Mouse (Mus musculus): ENCODE data around the gene Zfp523. TPM values are rescaled to one million over a fixed set of nuclear protein-coding genes. Genes with fewer than 3 reads are reported as not detected.

Zfp523 gene
- polyA plus RNA-seq, 1 experiment from 2014 or later = 17.2 TPM

DNA sequence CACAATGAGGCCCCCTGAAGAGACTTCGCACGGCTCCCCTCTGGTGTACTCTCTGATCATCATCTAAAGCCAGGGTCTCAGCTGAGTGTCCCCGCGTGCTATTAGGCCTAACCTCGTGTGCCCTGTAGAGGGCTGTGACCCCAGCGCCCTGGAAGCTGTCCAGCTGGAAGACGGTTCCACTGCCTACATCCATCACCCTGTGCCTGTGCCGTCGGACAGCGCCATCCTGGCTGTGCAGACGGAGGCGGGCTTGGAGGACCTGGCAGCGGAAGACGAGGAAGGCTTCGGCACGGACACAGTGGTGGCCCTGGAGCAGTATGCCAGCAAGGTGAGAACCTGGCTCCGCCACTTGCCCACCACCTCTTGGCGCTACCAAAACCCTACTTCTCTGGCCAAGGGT, 20.7 kb downstream of the Zfp523 start:
- H3K4me1 ChIP-seq (replicated peaks; ENCODE audit: control insufficient read depth, insufficient read depth) = no peaks in the 10 kb centered on the region
- no peak overlapping the region for H3K27ac ChIP-seq (replicated peaks)
- peaks cover 23% of the 10 kb centered on the region; the same call in 1 of the 2 replicates for H3K36me3 ChIP-seq (ENCODE audit: control insufficient read depth, insufficient read depth, low read length)
- no peak overlapping the region for H3K9ac ChIP-seq (ENCODE audit: low read length)
- TF ChIP-seq EP300 (optimal IDR thresholded peaks at IDR 0.05) = no peak
- DNase-seq (ENCODE audit: low spot score) = no peak
- H3K4me2 ChIP-seq (replicated peaks; ENCODE audit: low read depth) = no peak overlapping the region
- no peaks in the 10 kb centered on the region for H3K27me3 ChIP-seq (ENCODE audit: control insufficient read depth, insufficient read depth, low read length)
- no peak overlapping the region for H3K4me3 ChIP-seq (ENCODE audit: low read depth, low read length)
- no peaks in the 10 kb centered on the region for H3K9me3 ChIP-seq (ENCODE audit: control insufficient read depth, low read length)
- 69% methylated on average over 17 of the region's 18 CpGs for WGBS
- no peak for ATAC-seq (ENCODE audit: low FRiP score, low TSS enrichment)

GRCm38 (mm10) chr17:28201982-28202381, 25.1 kb downstream of the Zfp523 start:
- Histone ChIP-seq H3K9ac (ENCODE audit: low read length) (no peak overlapping the region), H3K4me2 (replicated peaks; ENCODE audit: low read depth) (no peak overlapping the region), H3K4me1 (replicated peaks; ENCODE audit: control insufficient read depth, insufficient read depth) (no peaks in the 10 kb centered on the region), H3K9me3 (ENCODE audit: control insufficient read depth, low read length) (no peaks in the 10 kb centered on the region), H3K4me3 (ENCODE audit: low read depth, low read length) (no peak overlapping the region), H3K27me3 (ENCODE audit: control insufficient read depth, insufficient read depth, low read length) (no peaks in the 10 kb centered on the region), H3K27ac (replicated peaks) (no peak overlapping the region), H3K36me3 (ENCODE audit: control insufficient read depth, insufficient read depth, low read length) (peaks cover 14% of the 10 kb centered on the region; the same call in 1 of the 2 replicates)
- DNase-seq (ENCODE audit: low spot score) (no peak), ATAC-seq (ENCODE audit: low FRiP score, low TSS enrichment) (peak; percentile 42)
- 66% methylated on average over 14 of the region's 14 CpGs for WGBS
- no peak for TF ChIP-seq EP300 (optimal IDR thresholded peaks at IDR 0.05)

DNA sequence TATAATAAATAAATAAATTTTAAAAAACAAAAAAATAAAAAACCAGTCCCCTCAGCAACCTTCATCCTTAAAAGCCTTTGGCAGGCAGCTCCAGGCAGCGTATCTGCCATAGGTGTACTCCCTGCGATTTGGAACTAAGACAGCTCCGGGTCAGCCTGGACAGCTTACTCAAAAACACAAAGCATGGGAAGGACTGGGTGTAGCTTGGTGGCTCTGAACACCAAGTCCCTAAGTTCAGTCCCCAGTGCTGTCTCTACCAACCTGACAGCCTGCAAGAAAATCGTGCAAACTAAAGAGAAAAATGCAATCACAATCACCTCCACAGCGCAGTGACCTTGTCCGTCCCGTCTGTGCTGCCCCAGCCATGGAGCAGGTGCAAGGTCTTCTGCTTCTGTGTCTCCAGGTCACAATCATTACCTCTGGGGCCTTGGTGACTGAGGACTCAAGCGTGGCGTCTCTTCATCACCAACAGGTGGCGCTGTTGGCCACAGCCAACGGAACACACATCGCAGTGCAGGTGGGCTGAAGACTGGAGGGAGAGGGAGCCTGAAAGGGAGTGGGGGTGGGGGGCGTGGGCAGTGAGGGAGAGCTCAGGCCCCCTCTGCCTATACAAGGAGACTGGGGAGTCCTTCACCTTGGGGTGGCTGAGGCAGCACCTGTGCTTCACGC, 27.3 kb downstream of the Zfp523 start:
- Histone ChIP-seq H3K4me3 (ENCODE audit: low read depth, low read length) (no peak overlapping the region), H3K36me3 (ENCODE audit: control insufficient read depth, insufficient read depth, low read length) (peaks cover 14% of the 10 kb centered on the region; the same call in 1 of the 2 replicates), H3K27ac (replicated peaks) (no peak overlapping the region), H3K4me1 (replicated peaks; ENCODE audit: control insufficient read depth, insufficient read depth) (peaks cover 2% of the 10 kb centered on the region; the same call in 1 of the 2 replicates), H3K9me3 (ENCODE audit: control insufficient read depth, low read length) (no peaks in the 10 kb centered on the region), H3K9ac (ENCODE audit: low read length) (no peak overlapping the region), H3K27me3 (ENCODE audit: control insufficient read depth, insufficient read depth, low read length) (no peaks in the 10 kb centered on the region), H3K4me2 (replicated peaks; ENCODE audit: low read depth) (no peak overlapping the region)
- DNase-seq (ENCODE audit: low spot score) (peak; percentile 57), ATAC-seq (ENCODE audit: low FRiP score, low TSS enrichment) (no peak)
- TF ChIP-seq EP300 (optimal IDR thresholded peaks at IDR 0.05) (no peak), CTCF (IDR thresholded peaks at IDR 0.05; ENCODE audit: low read depth) (peak; percentile 91)
- 41% methylated on average over 14 of the region's 14 CpGs for WGBS

GRCm38 (mm10) chr17:28205443-28205842, 28.5 kb downstream of the Zfp523 start:
- TF ChIP-seq CTCF (IDR thresholded peaks at IDR 0.05; ENCODE audit: low read depth) = no peak
- Histone ChIP-seq H3K4me1 (replicated peaks; ENCODE audit: control insufficient read depth, insufficient read depth) (peaks cover 2% of the 10 kb centered on the region; the same call in 1 of the 2 replicates), H3K9ac (ENCODE audit: low read length) (no peak overlapping the region), H3K9me3 (ENCODE audit: control insufficient read depth, low read length) (no peaks in the 10 kb centered on the region), H3K4me2 (replicated peaks; ENCODE audit: low read depth) (no peak overlapping the region), H3K36me3 (ENCODE audit: control insufficient read depth, insufficient read depth, low read length) (peaks cover 12% of the 10 kb centered on the region; the same call in 1 of the 2 replicates), H3K27ac (replicated peaks) (no peak overlapping the region), H3K4me3 (ENCODE audit: low read depth, low read length) (no peak overlapping the region), H3K27me3 (ENCODE audit: control insufficient read depth, insufficient read depth, low read length) (no peaks in the 10 kb centered on the region)
- 91% methylated on average over 8 of the region's 8 CpGs for WGBS
- no peak for DNase-seq (ENCODE audit: low spot score)
- ATAC-seq (ENCODE audit: low FRiP score, low TSS enrichment) = no peak

- Histone ChIP-seq H3K4me2 (replicated peaks; ENCODE audit: low read depth) (no peak overlapping the region), H3K4me3 (ENCODE audit: low read depth, low read length) (no peak overlapping the region), H3K27ac (replicated peaks) (peak overlapping the region; percentile 88), H3K4me1 (replicated peaks; ENCODE audit: control insufficient read depth, insufficient read depth) (peaks cover 2% of the 10 kb centered on the region; the same call in 1 of the 2 replicates), H3K9me3 (ENCODE audit: control insufficient read depth, low read length) (no peaks in the 10 kb centered on the region), H3K9ac (ENCODE audit: low read length) (peak overlapping the region; percentile 74), H3K36me3 (ENCODE audit: control insufficient read depth, insufficient read depth, low read length) (0 out of 2 replicates have a peak, but pooled peaks cover 2% of the 10 kb centered on the region), H3K27me3 (ENCODE audit: control insufficient read depth, insufficient read depth, low read length) (no peaks in the 10 kb centered on the region)
- 68% methylated on average over 8 of the region's 8 CpGs for WGBS
- TF ChIP-seq CTCF (IDR thresholded peaks at IDR 0.05; ENCODE audit: low read depth) (no peak), EP300 (optimal IDR thresholded peaks at IDR 0.05) (no peak)
- DNase-seq (ENCODE audit: low spot score) = no peak
- ATAC-seq (ENCODE audit: low FRiP score, low TSS enrichment) = no peak
Observed at GRCm38 (mm10) chr17:28207092-28207491, 30.2 kb downstream of the Zfp523 start.

GRCm38 (mm10) chr17:28207591-28208313, 30.8 kb downstream of the Zfp523 start, which contains the start of gene Def6:
Def6 (plus strand) TSS chr17:28207778.
- ATAC-seq (ENCODE audit: low FRiP score, low TSS enrichment) (peak; percentile 87), DNase-seq (ENCODE audit: low spot score) (peak; percentile 86)
- peaks cover 2% of the 10 kb centered on the region; the same call in 1 of the 2 replicates for H3K4me1 ChIP-seq (replicated peaks; ENCODE audit: control insufficient read depth, insufficient read depth)
- 15% methylated on average over 26 of the region's 26 CpGs for WGBS
- peak within 1 kb of the TSS; percentile 44 for H3K4me3 ChIP-seq (ENCODE audit: low read depth, low read length)
- peak within 1 kb of the TSS; percentile 74 for H3K9ac ChIP-seq (ENCODE audit: low read length)
- peak; percentile 85 for TF ChIP-seq CTCF (IDR thresholded peaks at IDR 0.05; ENCODE audit: low read depth)
- TF ChIP-seq EP300 (optimal IDR thresholded peaks at IDR 0.05) = no peak
- no peaks in the 10 kb centered on the region for H3K36me3 ChIP-seq (ENCODE audit: control insufficient read depth, insufficient read depth, low read length)
- H3K27me3 ChIP-seq (ENCODE audit: control insufficient read depth, insufficient read depth, low read length) = no peaks in the 10 kb centered on the region
- H3K27ac ChIP-seq (replicated peaks) = peak within 1 kb of the TSS; percentile 88
- no peaks in the 10 kb centered on the region for H3K9me3 ChIP-seq (ENCODE audit: control insufficient read depth, low read length)
- peak within 1 kb of the TSS; percentile 64 for H3K4me2 ChIP-seq (replicated peaks; ENCODE audit: low read depth)

Data from stomach, postnatal 0 days (tissue).